19 mouse cellular contexts compared by ENCODE assay signal in genomic region chr6:72947960-72948359, GRCm38 (mm10). TPM values are rescaled to one million over a fixed set of nuclear protein-coding genes. Genes with fewer than 3 reads are reported as not detected.
DNase-seq lines count a peak whose midpoint lies in the region; ATAC-seq and TF ChIP-seq lines count a peak whose summit lies in the region.
"Had no signal": no experiment of that assay in that cellular context is flagged by ENCODE, and none has a peak within 500 bp of the region (broad histone marks: within the 10 kb centered on the region; RNA-seq: fewer than 3 reads in every experiment).

No protein-coding gene starts in this region.

- H3K27me3 ChIP-seq in hindbrain, postnatal 0 days (ENCODE audit: insufficient read depth, low read length): no peaks in the 10 kb centered on the region
- no peaks in the 10 kb centered on the region for H3K27me3 ChIP-seq in hindbrain, embryonic 13.5 days
- H3K27me3 ChIP-seq in midbrain, embryonic 14.5 days (ENCODE audit: control insufficient read depth, insufficient read depth, low read length): no peaks in the 10 kb centered on the region
- H3K27me3 ChIP-seq in midbrain, embryonic 15.5 days (replicated peaks): no peaks in the 10 kb centered on the region
- H3K27me3 ChIP-seq: heart, embryonic 15.5 days; hindbrain, embryonic 15.5 days; limb, embryonic 15.5 days; lung, embryonic 15.5 days; midbrain, embryonic 12.5 days; neural tube, embryonic 12.5 days; stomach, embryonic 15.5 days had no signal

- ATAC-seq in hindbrain, postnatal 0 days: no peak
- no peak for ATAC-seq in hindbrain, embryonic 13.5 days (ENCODE audit: low FRiP score)
- ATAC-seq in midbrain, embryonic 14.5 days (ENCODE audit: low FRiP score, low TSS enrichment): no peak
- ATAC-seq in midbrain, embryonic 15.5 days (replicated peaks): no peak

- DNase-seq in cerebellum, adult 9-11 months: peak; percentile 18
- no peak for DNase-seq in cerebellum, adult 11 months
- DNase-seq in hindbrain, postnatal 0 days (ENCODE audit: low spot score): peak; percentile 42
- DNase-seq in midbrain, embryonic 14.5 days: peak; percentile 11
- peak; percentile 59 for DNase-seq in lung, postnatal 36 days
- DNase-seq in B cell, adult 2 months: no peak
- DNase-seq: adrenal gland, adult 8-10 months; gastrocnemius, postnatal 10 days; thymus, postnatal 14 days had no signal

- no peak overlapping the region for H3K4me3 ChIP-seq in hindbrain, postnatal 0 days (ENCODE audit: low read length)
- H3K4me3 ChIP-seq in hindbrain, embryonic 13.5 days: no peak overlapping the region
- no peak overlapping the region for H3K4me3 ChIP-seq in midbrain, embryonic 14.5 days (replicated peaks; ENCODE audit: low read depth, low read length)
- H3K4me3 ChIP-seq in midbrain, embryonic 15.5 days: no peak overlapping the region
- H3K4me3 ChIP-seq: erythroblast, embryonic 14.5 days; heart, embryonic 15.5 days; hindbrain, embryonic 15.5 days; limb, embryonic 15.5 days; lung, embryonic 15.5 days; midbrain, embryonic 12.5 days; neural tube, embryonic 12.5 days; stomach, embryonic 15.5 days had no signal

- no peak overlapping the region for H3K4me2 ChIP-seq in hindbrain, postnatal 0 days (ENCODE audit: low read depth, low read length)
- no peak overlapping the region for H3K4me2 ChIP-seq in hindbrain, embryonic 13.5 days
- no peak overlapping the region for H3K4me2 ChIP-seq in midbrain, embryonic 14.5 days (ENCODE audit: low read length)
- H3K4me2 ChIP-seq in midbrain, embryonic 15.5 days: no peak overlapping the region
- H3K4me2 ChIP-seq: heart, embryonic 15.5 days; hindbrain, embryonic 15.5 days; limb, embryonic 15.5 days; lung, embryonic 15.5 days; midbrain, embryonic 12.5 days; neural tube, embryonic 12.5 days; stomach, embryonic 15.5 days had no signal

- TF ChIP-seq CTCF in hindbrain, postnatal 0 days (IDR thresholded peaks at IDR 0.05; ENCODE audit: low read depth): no peak

- H3K9ac ChIP-seq in hindbrain, postnatal 0 days (replicated peaks; ENCODE audit: low read length): no peak overlapping the region
- H3K9ac ChIP-seq in hindbrain, embryonic 13.5 days: no peak overlapping the region
- no peak overlapping the region for H3K9ac ChIP-seq in midbrain, embryonic 14.5 days (replicated peaks; ENCODE audit: low read length)
- H3K9ac ChIP-seq in midbrain, embryonic 15.5 days: no peak overlapping the region
- H3K9ac ChIP-seq: heart, embryonic 15.5 days; hindbrain, embryonic 15.5 days; limb, embryonic 15.5 days; lung, embryonic 15.5 days; midbrain, embryonic 12.5 days; neural tube, embryonic 12.5 days; stomach, embryonic 15.5 days had no signal

- H3K36me3 ChIP-seq in hindbrain, postnatal 0 days (ENCODE audit: insufficient read depth, low read length): no peaks in the 10 kb centered on the region
- no peaks in the 10 kb centered on the region for H3K36me3 ChIP-seq in hindbrain, embryonic 13.5 days
- no peaks in the 10 kb centered on the region for H3K36me3 ChIP-seq in midbrain, embryonic 14.5 days (ENCODE audit: control insufficient read depth, insufficient read depth, low read length)
- no peaks in the 10 kb centered on the region for H3K36me3 ChIP-seq in midbrain, embryonic 15.5 days (replicated peaks)
- H3K36me3 ChIP-seq: heart, embryonic 15.5 days; hindbrain, embryonic 15.5 days; limb, embryonic 15.5 days; lung, embryonic 15.5 days; midbrain, embryonic 12.5 days; neural tube, embryonic 12.5 days; stomach, embryonic 15.5 days had no signal

- H3K4me1 ChIP-seq in hindbrain, postnatal 0 days (ENCODE audit: insufficient read depth, low read length): no peaks in the 10 kb centered on the region
- H3K4me1 ChIP-seq in hindbrain, embryonic 13.5 days (replicated peaks): no peaks in the 10 kb centered on the region
- H3K4me1 ChIP-seq in midbrain, embryonic 14.5 days (ENCODE audit: control insufficient read depth, insufficient read depth, low read length): no peaks in the 10 kb centered on the region
- no peaks in the 10 kb centered on the region for H3K4me1 ChIP-seq in midbrain, embryonic 15.5 days
- H3K4me1 ChIP-seq: heart, embryonic 15.5 days; hindbrain, embryonic 15.5 days; midbrain, embryonic 12.5 days; neural tube, embryonic 12.5 days; stomach, embryonic 15.5 days had no signal

- no peak overlapping the region for H3K27ac ChIP-seq in hindbrain, postnatal 0 days
- no peak overlapping the region for H3K27ac ChIP-seq in hindbrain, embryonic 13.5 days
- H3K27ac ChIP-seq in midbrain, embryonic 14.5 days (replicated peaks; ENCODE audit: low read depth, low read length): no peak overlapping the region
- H3K27ac ChIP-seq in midbrain, embryonic 15.5 days: no peak overlapping the region
- H3K27ac ChIP-seq: heart, embryonic 15.5 days; hindbrain, embryonic 15.5 days; limb, embryonic 15.5 days; lung, embryonic 15.5 days; midbrain, embryonic 12.5 days; neural tube, embryonic 12.5 days; stomach, embryonic 15.5 days had no signal

- WGBS in hindbrain, postnatal 0 days: 35% methylated on average over 6 of the region's 6 CpGs
- 46% methylated on average over 6 of the region's 6 CpGs for WGBS in hindbrain, embryonic 13.5 days
- 40% methylated on average over 6 of the region's 6 CpGs for WGBS in midbrain, embryonic 14.5 days
- WGBS in midbrain, embryonic 15.5 days: 44% methylated on average over 6 of the region's 6 CpGs

- no peaks in the 10 kb centered on the region for H3K9me3 ChIP-seq in hindbrain, postnatal 0 days (ENCODE audit: low read length)
- H3K9me3 ChIP-seq in hindbrain, embryonic 13.5 days: peaks cover 4% of the 10 kb centered on the region; the same call in 1 of the 2 replicates
- H3K9me3 ChIP-seq in midbrain, embryonic 14.5 days (ENCODE audit: control insufficient read depth, low read length): no peaks in the 10 kb centered on the region
- H3K9me3 ChIP-seq in midbrain, embryonic 15.5 days: no peaks in the 10 kb centered on the region
- H3K9me3 ChIP-seq: heart, embryonic 15.5 days; hindbrain, embryonic 15.5 days; limb, embryonic 15.5 days; lung, embryonic 15.5 days; midbrain, embryonic 12.5 days; neural tube, embryonic 12.5 days; stomach, embryonic 15.5 days had no signal

RNA-seq across cellular contexts. Expression of gene Tmsb10, which starts 10.6 kb away (rescaled TPM):
- 140 and 166 TPM in 2 replicates for total RNA-seq in hindbrain, postnatal 0 days (2014; rRNA removed)
- 5,541 and 5,741 TPM in 2 replicates for polyA plus RNA-seq in hindbrain, postnatal 0 days (2015; fragmentation: Nextera tagmentation; extraction: Ambion mirVana)
- polyA plus RNA-seq in hindbrain, embryonic 13.5 days (2015; fragmentation: Nextera tagmentation; extraction: Ambion mirVana): 5,412 and 5,881 TPM in 2 replicates
- 5,692 and 7,005 TPM in 2 replicates for polyA plus RNA-seq in midbrain, embryonic 14.5 days (2014; fragmentation: Nextera tagmentation; extraction: Ambion mirVana)
- 4,117 and 4,750 TPM in 2 replicates for polyA plus RNA-seq in midbrain, embryonic 15.5 days (2015; fragmentation: Nextera tagmentation; extraction: Ambion mirVana)

RNA-seq across cellular contexts. Expression of gene Kcmf1, which starts 48.2 kb away (rescaled TPM):
- total RNA-seq in hindbrain, postnatal 0 days (2014; rRNA removed): 66.5 and 76.9 TPM in 2 replicates
- polyA plus RNA-seq in hindbrain, postnatal 0 days (2015; fragmentation: Nextera tagmentation; extraction: Ambion mirVana): 50.1 and 51.0 TPM in 2 replicates
- 27.0 and 29.3 TPM in 2 replicates for polyA plus RNA-seq in hindbrain, embryonic 13.5 days (2015; fragmentation: Nextera tagmentation; extraction: Ambion mirVana)
- 34.8 and 40.9 TPM in 2 replicates for polyA plus RNA-seq in midbrain, embryonic 14.5 days (2014; fragmentation: Nextera tagmentation; extraction: Ambion mirVana)
- 38.1 and 42.8 TPM in 2 replicates for polyA plus RNA-seq in midbrain, embryonic 15.5 days (2015; fragmentation: Nextera tagmentation; extraction: Ambion mirVana)

Comparison
In these comparisons a context has a peak if more than half of its experiments do, and no peak if none do; other contexts are left out.
1. DNase-seq: peak in cerebellum, adult 9-11 months (single experiment), hindbrain, postnatal 0 days (single experiment), midbrain, embryonic 14.5 days (single experiment) and lung, postnatal 36 days (single experiment); none in cerebellum, adult 11 months (single experiment) and B cell, adult 2 months (0 of 2).